Mouse (Mus musculus): ENCODE measurements at regions not wholly inside any gene's neighbourhood (a gene's known extent, or its start where the extent isn't known, plus 50 kb on each side); places are given as distances from the start of the nearest gene placed in this dataset.

- H3K27ac ChIP-seq (replicated peaks): no peak overlapping the region
- 97% methylated on average over 3 of the region's 3 CpGs for WGBS
- H3K4me3 ChIP-seq: no peak overlapping the region
- H3K4me1 ChIP-seq (replicated peaks): no peaks in the 10 kb centered on the region
- no peak for ATAC-seq (ENCODE audit: low read depth)
- H3K9ac ChIP-seq: no peak overlapping the region
- H3K27me3 ChIP-seq: no peaks in the 10 kb centered on the region
- no peak overlapping the region for H3K4me2 ChIP-seq
- no peaks in the 10 kb centered on the region for H3K9me3 ChIP-seq
- H3K36me3 ChIP-seq: no peaks in the 10 kb centered on the region
These were observed 142.0 kb upstream of the Tyrp1 start for GRCm38 (mm10) chr4:80691774-80692485.

- no peak for ATAC-seq (ENCODE audit: low read depth)
- WGBS: 84% methylated on average over 2 of the region's 2 CpGs
These were observed 121.2 kb upstream of the Tyrp1 start for GRCm38 (mm10) chr4:80712698-80713097.

GRCm38 (mm10) chr4:80744975-80745734, 88.8 kb upstream of the Tyrp1 start:
- no peaks in the 10 kb centered on the region; the same call in 1 of the 2 replicates for H3K4me1 ChIP-seq (replicated peaks)
- H3K9ac ChIP-seq: no peak overlapping the region
- H3K27me3 ChIP-seq: no peaks in the 10 kb centered on the region
- H3K4me2 ChIP-seq: no peak overlapping the region
- H3K4me3 ChIP-seq: no peak overlapping the region
- H3K27ac ChIP-seq (replicated peaks): no peak overlapping the region
- ATAC-seq (ENCODE audit: low read depth): no peak
- WGBS: 3% methylated on average over 1 of the region's 1 CpGs
- H3K36me3 ChIP-seq: no peaks in the 10 kb centered on the region
- no peaks in the 10 kb centered on the region for H3K9me3 ChIP-seq

More at GRCm38 (mm10) chr4:80712698-80713097, 121.2 kb upstream of the Tyrp1 start:
- Histone ChIP-seq H3K4me1 (replicated peaks) (no peaks in the 10 kb centered on the region), H3K27me3 (no peaks in the 10 kb centered on the region), H3K9me3 (no peaks in the 10 kb centered on the region), H3K27ac (replicated peaks) (no peak overlapping the region), H3K4me2 (no peak overlapping the region), H3K36me3 (no peaks in the 10 kb centered on the region), H3K4me3 (no peak overlapping the region), H3K9ac (no peak overlapping the region)

GRCm38 (mm10) chr4:80752259-80752658, 81.7 kb upstream of the Tyrp1 start:
- Histone ChIP-seq H3K4me2 (no peak overlapping the region), H3K27ac (replicated peaks) (no peak overlapping the region), H3K4me1 (replicated peaks) (no peaks in the 10 kb centered on the region), H3K4me3 (no peak overlapping the region), H3K36me3 (no peaks in the 10 kb centered on the region), H3K27me3 (no peaks in the 10 kb centered on the region), H3K9ac (no peak overlapping the region), H3K9me3 (no peaks in the 10 kb centered on the region)
- WGBS: 81% methylated on average over 6 of the region's 6 CpGs
- ATAC-seq (ENCODE audit: low read depth): no peak

- no peak overlapping the region for H3K4me2 ChIP-seq
- H3K9ac ChIP-seq: no peak overlapping the region
- 88% methylated on average over 2 of the region's 2 CpGs for WGBS
- H3K9me3 ChIP-seq: no peaks in the 10 kb centered on the region
- H3K27ac ChIP-seq (replicated peaks): no peak overlapping the region
- no peaks in the 10 kb centered on the region for H3K4me1 ChIP-seq (replicated peaks)
- no peaks in the 10 kb centered on the region for H3K36me3 ChIP-seq
- ATAC-seq (ENCODE audit: low read depth): no peak
- H3K27me3 ChIP-seq: no peaks in the 10 kb centered on the region
- H3K4me3 ChIP-seq: no peak overlapping the region
These were observed 77.8 kb upstream of the Tyrp1 start for GRCm38 (mm10) chr4:80756114-80756513.

- Histone ChIP-seq H3K27ac (replicated peaks) (no peak overlapping the region), H3K4me1 (replicated peaks) (no peaks in the 10 kb centered on the region), H3K4me3 (no peak overlapping the region), H3K27me3 (no peaks in the 10 kb centered on the region), H3K9me3 (no peaks in the 10 kb centered on the region), H3K36me3 (no peaks in the 10 kb centered on the region), H3K9ac (no peak overlapping the region), H3K4me2 (no peak overlapping the region)
- ATAC-seq (ENCODE audit: low read depth): no peak
- 92% methylated on average over 3 of the region's 3 CpGs for WGBS
These were observed 69.9 kb upstream of the Tyrp1 start for GRCm38 (mm10) chr4:80764024-80764423.

- no peak overlapping the region for H3K27ac ChIP-seq (replicated peaks)
- no peaks in the 10 kb centered on the region for H3K36me3 ChIP-seq
- H3K4me2 ChIP-seq: no peak overlapping the region
- H3K9me3 ChIP-seq: no peaks in the 10 kb centered on the region
- no peak overlapping the region for H3K9ac ChIP-seq
- no peaks in the 10 kb centered on the region for H3K27me3 ChIP-seq
- no peaks in the 10 kb centered on the region for H3K4me1 ChIP-seq (replicated peaks)
- peak; percentile 65; the same call in 1 of the 2 replicates for ATAC-seq (ENCODE audit: low read depth)
- 44% methylated on average over 4 of the region's 4 CpGs for WGBS
- no peak overlapping the region for H3K4me3 ChIP-seq
These were observed 68.1 kb upstream of the Tyrp1 start for GRCm38 (mm10) chr4:80765781-80766180.

- Histone ChIP-seq H3K27me3 (no peaks in the 10 kb centered on the region), H3K4me1 (replicated peaks) (no peaks in the 10 kb centered on the region), H3K4me3 (no peak overlapping the region), H3K36me3 (no peaks in the 10 kb centered on the region), H3K4me2 (no peak overlapping the region), H3K27ac (replicated peaks) (no peak overlapping the region), H3K9me3 (no peaks in the 10 kb centered on the region), H3K9ac (no peak overlapping the region)
- no peak for ATAC-seq (ENCODE audit: low read depth)
- WGBS: 57% methylated on average over 5 of the region's 5 CpGs
These were observed 66.5 kb upstream of the Tyrp1 start for GRCm38 (mm10) chr4:80767447-80767846.

Data from neural tube, embryonic 13.5 days (tissue).